ENCODE assay signal across 8 mouse cellular contexts in the genomic region with DNA sequence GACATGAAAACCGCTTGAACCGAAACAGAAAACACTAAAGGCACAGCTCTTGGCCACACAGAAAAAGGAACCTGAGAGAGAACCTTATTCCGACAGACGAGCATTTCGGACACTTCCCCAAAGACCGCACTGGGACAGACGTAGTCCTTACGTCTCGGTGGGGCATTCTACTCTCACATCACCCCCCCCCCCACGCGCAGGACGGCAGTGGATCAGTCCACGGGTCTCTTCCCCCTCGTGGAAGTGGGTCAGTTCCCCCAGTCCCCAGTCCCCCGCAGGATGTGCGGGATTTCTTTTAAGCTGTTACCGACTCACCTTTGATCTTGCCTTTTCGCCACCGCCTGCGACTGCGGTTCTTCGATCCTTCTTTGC. TPM values are rescaled to one million over a fixed set of nuclear protein-coding genes. Genes with fewer than 3 reads are reported as not detected.
A peak's percentile ranks its signal among the peaks of the same experiment; 100 is the strongest.
DNase-seq lines count a peak whose midpoint lies in the region; ATAC-seq and TF ChIP-seq lines count a peak whose summit lies in the region.

No protein-coding gene starts in this region.

- H3K4me1 ChIP-seq in heart, postnatal 0 days (ENCODE audit: control insufficient read depth, insufficient read depth), result peaks cover 28% of the 10 kb centered on the region
- H3K4me1 ChIP-seq in hindbrain, embryonic 12.5 days, result peaks cover 26% of the 10 kb centered on the region

- no peak for TF ChIP-seq CTCF in heart, postnatal 0 days (IDR thresholded peaks at IDR 0.05; ENCODE audit: low read depth)
- no peak for TF ChIP-seq CTCF in Patski (IDR thresholded peaks at IDR 0.05)

- POLR2A ChIA-PET in Patski (lab: Charles Lee), result no interaction called here

- H3K27me3 ChIP-seq in heart, postnatal 0 days (ENCODE audit: control insufficient read depth, insufficient read depth, low read length), result no peaks in the 10 kb centered on the region
- no peaks in the 10 kb centered on the region for H3K27me3 ChIP-seq in Patski
- no peaks in the 10 kb centered on the region for H3K27me3 ChIP-seq in hindbrain, embryonic 12.5 days

- peak overlapping the region; percentile 81 for H3K4me3 ChIP-seq in heart, postnatal 0 days (ENCODE audit: low read depth, low read length)
- H3K4me3 ChIP-seq in hindbrain, embryonic 12.5 days, result peak overlapping the region; percentile 62

- TF ChIP-seq EP300 in heart, postnatal 0 days (IDR thresholded peaks at IDR 0.05; ENCODE audit: low read depth), result no peak

- in situ Hi-C loops in Patski (cut with MboI; ENCODE audit: low pct_unique_long_range_greater_than_20kb), result no loop called here

- peak overlapping the region; percentile 76 for H3K9ac ChIP-seq in heart, postnatal 0 days (replicated peaks; ENCODE audit: low read depth, low read length)
- H3K9ac ChIP-seq in hindbrain, embryonic 12.5 days, result peak overlapping the region; percentile 76

- H3K9me3 ChIP-seq in heart, postnatal 0 days (replicated peaks; ENCODE audit: control insufficient read depth, low read length), result no peaks in the 10 kb centered on the region
- H3K9me3 ChIP-seq in hindbrain, embryonic 12.5 days (replicated peaks), result no peaks in the 10 kb centered on the region

- CTCF ChIA-PET in Patski (lab: Charles Lee), result interaction anchor here (0.6 to 1.4 kb wide), 6 partner anchors 14 to 85 kb away, joined by 3 to 5 read pairs (median 4); partner anchors contain the start of gene Megf8

- no peaks in the 10 kb centered on the region for H3K36me3 ChIP-seq in heart, postnatal 0 days (replicated peaks; ENCODE audit: control insufficient read depth, insufficient read depth, low read length)
- no peaks in the 10 kb centered on the region for H3K36me3 ChIP-seq in hindbrain, embryonic 12.5 days

- peak; percentile 19; the same call in 1 of the 2 replicates for ATAC-seq in heart, postnatal 0 days (ENCODE audit: insufficient read depth, low read depth)
- ATAC-seq in Patski, result peak; percentile 10
- ATAC-seq in hindbrain, embryonic 12.5 days (ENCODE audit: low FRiP score), result peak; percentile 55
- peak; percentile 3; the same call in 1 of the 2 replicates for ATAC-seq in megakaryocyte-erythroid progenitor cell, adult 5-6 weeks (replicated peaks; ENCODE audit: low FRiP score, low TSS enrichment, poor library complexity, severe bottlenecking)

- peak overlapping the region; percentile 89 for H3K4me2 ChIP-seq in heart, postnatal 0 days (ENCODE audit: low read depth, low read length)
- H3K4me2 ChIP-seq in hindbrain, embryonic 12.5 days (replicated peaks), result peak overlapping the region; percentile 75

- peak overlapping the region; percentile 72 for H3K27ac ChIP-seq in heart, postnatal 0 days (ENCODE audit: low read depth)
- peak overlapping the region; percentile 76; the same call in 1 of the 2 replicates for H3K27ac ChIP-seq in hindbrain, embryonic 12.5 days

- no peak for DNase-seq in heart, postnatal 0 days (ENCODE audit: low spot score)
- no peak for DNase-seq in heart, postnatal 4 days
- DNase-seq in Patski (ENCODE audit: low read depth, low spot score), result no peak
- no peak for DNase-seq in right cerebral cortex, postnatal 25 days
- no peak for DNase-seq in frontal cortex, postnatal 25 days (ENCODE audit: low spot score in 2 of 2)
- no peak for DNase-seq in frontal cortex, postnatal 10 days (ENCODE audit: low spot score in 2 of 2)

- WGBS in heart, postnatal 0 days, result 0% methylated on average over 22 of the region's 22 CpGs
- under 1% methylated on average over 22 of the region's 22 CpGs for WGBS in hindbrain, embryonic 12.5 days

RNA-seq across cellular contexts. Expression of gene Lipe, which starts 3.3 kb away (rescaled TPM):
- total RNA-seq in heart, postnatal 0 days (2014; rRNA removed; ENCODE audit: low replicate concordance), result 23.5 and 31.1 TPM in 2 replicates
- polyA plus RNA-seq in heart, postnatal 0 days (2015; fragmentation: Nextera tagmentation; extraction: Ambion mirVana), result 19.3 and 21.5 TPM in 2 replicates
- 10 to 100 TPM; 20.8 to 22.6 TPM for total RNA-seq in heart, postnatal 4 days (2021)
- polyA plus RNA-seq in Patski (2021), result 13.2 TPM
- polyA plus RNA-seq in hindbrain, embryonic 12.5 days (2016; fragmentation: Nextera tagmentation; extraction: Ambion mirVana), result 7.8 and 9.4 TPM in 2 replicates
- 7.1 and 12.6 TPM in 2 replicates for total RNA-seq in megakaryocyte-erythroid progenitor cell, adult 5-6 weeks (2014; fragmentation: Nextera tagmentation)
- 4.5 and 6.4 TPM in 2 replicates for total RNA-seq in megakaryocyte-erythroid progenitor cell, adult 5-6 weeks (2017)

RNA-seq across cellular contexts. Expression of gene Cxcl17, which starts 17.5 kb away (rescaled TPM):
- not detected in 2 replicates for total RNA-seq in heart, postnatal 0 days (2014; rRNA removed; ENCODE audit: low replicate concordance)
- polyA plus RNA-seq in heart, postnatal 0 days (2015; fragmentation: Nextera tagmentation; extraction: Ambion mirVana), result 0.42 and 1.1 TPM in 2 replicates
- not detected for total RNA-seq in heart, postnatal 4 days (2021)
- 0.10 TPM for polyA plus RNA-seq in Patski (2021)
- 0.30 and 0.43 TPM in 2 replicates for polyA plus RNA-seq in hindbrain, embryonic 12.5 days (2016; fragmentation: Nextera tagmentation; extraction: Ambion mirVana)
- not detected in 2 replicates for total RNA-seq in megakaryocyte-erythroid progenitor cell, adult 5-6 weeks (2014; fragmentation: Nextera tagmentation)
- not detected in 2 replicates for total RNA-seq in megakaryocyte-erythroid progenitor cell, adult 5-6 weeks (2017)

RNA-seq across cellular contexts. Expression of gene Cnfn, which starts 25.6 kb away (rescaled TPM):
- total RNA-seq in heart, postnatal 0 days (2014; rRNA removed; ENCODE audit: low replicate concordance), result not detected in 2 replicates
- not detected in 2 replicates for polyA plus RNA-seq in heart, postnatal 0 days (2015; fragmentation: Nextera tagmentation; extraction: Ambion mirVana)
- not detected for total RNA-seq in heart, postnatal 4 days (2021)
- polyA plus RNA-seq in Patski (2021), result not detected
- polyA plus RNA-seq in hindbrain, embryonic 12.5 days (2016; fragmentation: Nextera tagmentation; extraction: Ambion mirVana), result not detected in 2 replicates
- total RNA-seq in megakaryocyte-erythroid progenitor cell, adult 5-6 weeks (2014; fragmentation: Nextera tagmentation), result not detected in 2 replicates
- not detected in 2 replicates for total RNA-seq in megakaryocyte-erythroid progenitor cell, adult 5-6 weeks (2017)

Comparison
In these comparisons a context has a peak if more than half of its experiments do, and no peak if none do; other contexts are left out.
1. ATAC-seq: peak in every context shown above with its lines; median percentile 55 in hindbrain, embryonic 12.5 days; 19 in heart, postnatal 0 days; 10 in Patski; 3 in megakaryocyte-erythroid progenitor cell, adult 5-6 weeks.